Mouse (Mus musculus) liver, adult 2 months (tissue): ENCODE results near the gene Ldhd.

ENCODE experiments used
- CTCF ChIP-seq: fragments of 200-500 bp; IDR thresholded peaks from 2 replicates; pipeline ENCODE4 v1.5.1; 2011; ENCODE audit warnings: low read depth, low read length, control low read depth
- POLR2A ChIP-seq: fragments of 200-500 bp; IDR thresholded peaks from 2 replicates; pipeline ENCODE4 v1.6.1; 2011; ENCODE audit warnings: low read length, control low read depth; ENCODE audit not compliant: insufficient read depth; ENCODE audit errors: extremely low read depth

GRCm38 (mm10) chr8:111650651-111651050 lies 20.5 kb upstream of the Ldhd start:
- TF ChIP-seq CTCF (no peak), POLR2A (no peak)
